Mouse (Mus musculus): ENCODE data around the gene Fbxl14. TPM values are rescaled to one million over a fixed set of nuclear protein-coding genes. Genes with fewer than 3 reads are reported as not detected.

Gene Fbxl14
- polyA plus RNA-seq, 1 experiment from 2014 or later = 5.3 TPM

DNA sequence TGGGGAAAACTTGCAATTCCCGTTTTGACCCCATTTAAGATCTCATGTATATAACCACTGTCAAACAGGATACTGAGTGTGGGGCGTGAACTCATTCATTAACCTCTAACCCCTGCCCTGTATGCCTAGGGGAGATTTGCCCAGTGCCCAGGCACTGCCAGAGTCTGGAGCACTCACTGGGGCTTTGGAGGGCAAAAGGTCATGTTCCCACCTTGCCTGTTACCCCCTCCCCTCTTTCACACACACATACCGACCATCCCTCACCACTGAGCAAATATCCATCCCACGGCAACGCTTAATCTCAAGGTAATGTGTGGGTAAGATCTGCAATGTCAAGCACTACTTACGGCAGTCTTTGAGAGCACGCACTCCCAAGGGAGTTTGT lies 13.2 kb downstream of the Fbxl14 start:
- no peak overlapping the region for H3K4me3 ChIP-seq (ENCODE audit: low read depth, low read length)
- H3K27ac ChIP-seq (ENCODE audit: low read length) = no peak overlapping the region
- no peak overlapping the region for H3K9ac ChIP-seq (replicated peaks; ENCODE audit: low read depth, low read length)
- no peak for ATAC-seq (ENCODE audit: insufficient number of reproducible peaks, insufficient read depth, low FRiP score, low read depth)
- 29% methylated on average over 7 of the region's 7 CpGs for WGBS
- peaks cover 7% of the 10 kb centered on the region; the same call in 1 of the 2 replicates for H3K4me1 ChIP-seq (ENCODE audit: control insufficient read depth, insufficient read depth, low read length)
- H3K4me2 ChIP-seq (replicated peaks; ENCODE audit: low read depth, low read length) = no peak overlapping the region
- no peaks in the 10 kb centered on the region for H3K36me3 ChIP-seq (ENCODE audit: control insufficient read depth, insufficient read depth, low read length)
- no peaks in the 10 kb centered on the region for H3K27me3 ChIP-seq (ENCODE audit: control insufficient read depth, insufficient read depth, low read length)
- H3K9me3 ChIP-seq (ENCODE audit: control insufficient read depth, low read depth, low read length) = no peaks in the 10 kb centered on the region

- no peak for ATAC-seq (ENCODE audit: insufficient number of reproducible peaks, insufficient read depth, low FRiP score, low read depth)
- no peak overlapping the region for H3K9ac ChIP-seq (replicated peaks; ENCODE audit: low read depth, low read length)
- 15% methylated on average over 5 of the region's 5 CpGs for WGBS
- no peaks in the 10 kb centered on the region for H3K36me3 ChIP-seq (ENCODE audit: control insufficient read depth, insufficient read depth, low read length)
- H3K9me3 ChIP-seq (ENCODE audit: control insufficient read depth, low read depth, low read length) = no peaks in the 10 kb centered on the region
- no peak overlapping the region for H3K27ac ChIP-seq (ENCODE audit: low read length)
- no peaks in the 10 kb centered on the region for H3K27me3 ChIP-seq (ENCODE audit: control insufficient read depth, insufficient read depth, low read length)
- H3K4me1 ChIP-seq (ENCODE audit: control insufficient read depth, insufficient read depth, low read length) = peaks cover 6% of the 10 kb centered on the region; the same call in 1 of the 2 replicates
- no peak overlapping the region for H3K4me2 ChIP-seq (replicated peaks; ENCODE audit: low read depth, low read length)
- no peak overlapping the region for H3K4me3 ChIP-seq (ENCODE audit: low read depth, low read length)
Observed at GRCm38 (mm10) chr6:119499271-119499670, 19.8 kb downstream of the Fbxl14 start.

DNA sequence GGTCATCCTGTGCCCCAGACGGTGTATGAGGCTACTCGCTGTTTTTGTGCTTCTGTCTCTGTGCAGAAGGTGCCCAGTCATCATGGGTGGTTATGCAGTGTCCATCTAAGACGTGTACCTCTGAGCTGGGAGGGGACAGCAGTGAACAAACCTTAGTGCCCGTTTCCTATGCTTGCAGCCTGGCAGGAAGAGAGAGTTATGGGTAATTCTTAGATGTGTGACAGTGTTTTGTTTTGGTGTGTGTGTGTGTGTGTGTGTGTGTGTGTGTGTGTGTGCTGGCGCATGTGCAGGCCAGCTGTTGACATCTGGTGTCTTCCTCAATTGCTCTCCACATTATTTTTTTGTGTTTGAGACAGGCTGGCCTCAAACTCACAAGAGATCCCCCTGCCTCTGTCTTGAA lies 20.6 kb downstream of the Fbxl14 start:
- Histone ChIP-seq H3K4me2 (replicated peaks; ENCODE audit: low read depth, low read length) (no peak overlapping the region), H3K4me3 (ENCODE audit: low read depth, low read length) (no peak overlapping the region), H3K9me3 (ENCODE audit: control insufficient read depth, low read depth, low read length) (no peaks in the 10 kb centered on the region), H3K27ac (ENCODE audit: low read length) (no peak overlapping the region), H3K27me3 (ENCODE audit: control insufficient read depth, insufficient read depth, low read length) (no peaks in the 10 kb centered on the region), H3K4me1 (ENCODE audit: control insufficient read depth, insufficient read depth, low read length) (peaks cover 6% of the 10 kb centered on the region; the same call in 1 of the 2 replicates), H3K9ac (replicated peaks; ENCODE audit: low read depth, low read length) (no peak overlapping the region), H3K36me3 (ENCODE audit: control insufficient read depth, insufficient read depth, low read length) (no peaks in the 10 kb centered on the region)
- ATAC-seq (ENCODE audit: insufficient number of reproducible peaks, insufficient read depth, low FRiP score, low read depth) = no peak
- WGBS = 60% methylated on average over 5 of the region's 5 CpGs

DNA sequence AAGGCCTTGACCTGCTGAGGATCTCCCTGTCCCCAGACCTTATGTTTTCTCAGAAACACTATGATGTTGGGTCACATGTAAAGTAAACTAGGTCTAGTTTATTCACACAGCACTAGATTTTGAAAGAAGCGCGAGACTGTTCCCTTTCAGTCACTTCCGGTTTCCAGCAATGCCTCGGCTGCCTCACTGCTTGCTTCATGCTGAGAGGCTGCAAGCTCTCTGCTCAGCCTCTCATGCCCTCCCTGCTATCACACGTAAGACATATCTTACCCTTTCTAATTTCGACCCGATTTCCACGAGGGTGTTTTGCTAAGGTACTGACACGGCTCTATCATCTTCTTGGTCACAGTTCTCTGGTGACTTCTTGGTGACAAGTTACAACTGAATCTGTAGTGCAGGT lies 22.6 kb downstream of the Fbxl14 start:
- Histone ChIP-seq H3K27ac (ENCODE audit: low read length) (no peak overlapping the region), H3K4me1 (ENCODE audit: control insufficient read depth, insufficient read depth, low read length) (peaks cover 6% of the 10 kb centered on the region; the same call in 1 of the 2 replicates), H3K9ac (replicated peaks; ENCODE audit: low read depth, low read length) (no peak overlapping the region), H3K36me3 (ENCODE audit: control insufficient read depth, insufficient read depth, low read length) (no peaks in the 10 kb centered on the region), H3K27me3 (ENCODE audit: control insufficient read depth, insufficient read depth, low read length) (no peaks in the 10 kb centered on the region), H3K4me3 (ENCODE audit: low read depth, low read length) (no peak overlapping the region), H3K9me3 (ENCODE audit: control insufficient read depth, low read depth, low read length) (no peaks in the 10 kb centered on the region), H3K4me2 (replicated peaks; ENCODE audit: low read depth, low read length) (no peak overlapping the region)
- 62% methylated on average over 9 of the region's 9 CpGs for WGBS
- no peak for ATAC-seq (ENCODE audit: insufficient number of reproducible peaks, insufficient read depth, low FRiP score, low read depth)

DNA sequence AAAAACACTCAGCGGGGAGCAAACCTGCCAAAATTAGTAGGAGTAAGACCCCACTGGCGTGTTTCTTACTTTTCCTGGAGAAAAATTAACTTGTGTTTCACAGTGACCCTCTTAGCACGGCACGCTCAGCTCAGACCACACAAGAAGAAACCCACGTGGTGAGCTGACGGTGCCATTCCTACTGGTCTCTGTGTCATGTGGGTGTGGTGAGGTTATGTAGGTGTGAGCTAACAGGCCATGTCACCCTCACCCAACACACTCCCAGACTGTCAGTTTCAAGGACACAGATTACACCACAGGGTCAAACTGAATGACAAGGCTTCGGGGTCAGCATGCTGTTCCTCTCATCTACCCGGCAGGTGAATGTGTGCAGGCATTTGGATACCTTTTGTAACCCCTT lies 25.3 kb downstream of the Fbxl14 start:
- Histone ChIP-seq H3K9me3 (ENCODE audit: control insufficient read depth, low read depth, low read length) (no peaks in the 10 kb centered on the region), H3K9ac (replicated peaks; ENCODE audit: low read depth, low read length) (no peak overlapping the region), H3K4me1 (ENCODE audit: control insufficient read depth, insufficient read depth, low read length) (0 out of 2 replicates have a peak, but pooled peaks cover 2% of the 10 kb centered on the region), H3K4me2 (replicated peaks; ENCODE audit: low read depth, low read length) (no peak overlapping the region), H3K4me3 (ENCODE audit: low read depth, low read length) (no peak overlapping the region), H3K36me3 (ENCODE audit: control insufficient read depth, insufficient read depth, low read length) (no peaks in the 10 kb centered on the region), H3K27me3 (ENCODE audit: control insufficient read depth, insufficient read depth, low read length) (no peaks in the 10 kb centered on the region), H3K27ac (ENCODE audit: low read length) (no peak overlapping the region)
- ATAC-seq (ENCODE audit: insufficient number of reproducible peaks, insufficient read depth, low FRiP score, low read depth) = no peak
- 69% methylated on average over 8 of the region's 8 CpGs for WGBS

GRCm38 (mm10) chr6:119505525-119506225 lies 26.2 kb downstream of the Fbxl14 start:
- Histone ChIP-seq H3K4me1 (ENCODE audit: control insufficient read depth, insufficient read depth, low read length) (no peaks in the 10 kb centered on the region), H3K36me3 (ENCODE audit: control insufficient read depth, insufficient read depth, low read length) (no peaks in the 10 kb centered on the region), H3K4me3 (ENCODE audit: low read depth, low read length) (no peak overlapping the region), H3K9me3 (ENCODE audit: control insufficient read depth, low read depth, low read length) (no peaks in the 10 kb centered on the region), H3K27ac (ENCODE audit: low read length) (no peak overlapping the region), H3K4me2 (replicated peaks; ENCODE audit: low read depth, low read length) (no peak overlapping the region), H3K27me3 (ENCODE audit: control insufficient read depth, insufficient read depth, low read length) (no peaks in the 10 kb centered on the region), H3K9ac (replicated peaks; ENCODE audit: low read depth, low read length) (no peak overlapping the region)
- 66% methylated on average over 9 of the region's 9 CpGs for WGBS
- no peak for ATAC-seq (ENCODE audit: insufficient number of reproducible peaks, insufficient read depth, low FRiP score, low read depth)

DNA sequence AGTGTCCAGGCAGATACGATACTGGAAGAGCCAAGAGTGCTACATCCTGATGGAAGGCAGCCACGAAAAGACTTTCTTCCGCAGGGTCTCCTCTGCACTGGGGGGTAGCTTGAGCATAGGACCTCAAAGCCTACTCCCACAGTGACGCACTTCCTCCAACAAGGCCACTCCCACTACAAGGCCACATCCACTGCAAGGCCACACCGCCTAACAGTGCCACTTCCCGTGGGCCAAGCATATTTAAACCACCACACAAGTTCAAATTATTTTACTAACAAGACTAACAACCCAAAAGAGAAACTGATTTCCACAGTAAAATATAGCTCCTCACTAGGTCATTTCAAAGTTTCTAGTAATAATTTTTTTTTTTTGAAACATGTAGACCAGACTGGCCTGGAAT lies 28.8 kb downstream of the Fbxl14 start:
- H3K9ac ChIP-seq (replicated peaks; ENCODE audit: low read depth, low read length) = no peak overlapping the region
- H3K27me3 ChIP-seq (ENCODE audit: control insufficient read depth, insufficient read depth, low read length) = no peaks in the 10 kb centered on the region
- H3K27ac ChIP-seq (ENCODE audit: low read length) = no peak overlapping the region
- no peaks in the 10 kb centered on the region for H3K9me3 ChIP-seq (ENCODE audit: control insufficient read depth, low read depth, low read length)
- no peak for ATAC-seq (ENCODE audit: insufficient number of reproducible peaks, insufficient read depth, low FRiP score, low read depth)
- H3K4me1 ChIP-seq (ENCODE audit: control insufficient read depth, insufficient read depth, low read length) = no peaks in the 10 kb centered on the region
- 95% methylated on average over 6 of the region's 6 CpGs for WGBS
- H3K4me3 ChIP-seq (ENCODE audit: low read depth, low read length) = no peak overlapping the region
- H3K4me2 ChIP-seq (replicated peaks; ENCODE audit: low read depth, low read length) = no peak overlapping the region
- no peaks in the 10 kb centered on the region for H3K36me3 ChIP-seq (ENCODE audit: control insufficient read depth, insufficient read depth, low read length)

DNA sequence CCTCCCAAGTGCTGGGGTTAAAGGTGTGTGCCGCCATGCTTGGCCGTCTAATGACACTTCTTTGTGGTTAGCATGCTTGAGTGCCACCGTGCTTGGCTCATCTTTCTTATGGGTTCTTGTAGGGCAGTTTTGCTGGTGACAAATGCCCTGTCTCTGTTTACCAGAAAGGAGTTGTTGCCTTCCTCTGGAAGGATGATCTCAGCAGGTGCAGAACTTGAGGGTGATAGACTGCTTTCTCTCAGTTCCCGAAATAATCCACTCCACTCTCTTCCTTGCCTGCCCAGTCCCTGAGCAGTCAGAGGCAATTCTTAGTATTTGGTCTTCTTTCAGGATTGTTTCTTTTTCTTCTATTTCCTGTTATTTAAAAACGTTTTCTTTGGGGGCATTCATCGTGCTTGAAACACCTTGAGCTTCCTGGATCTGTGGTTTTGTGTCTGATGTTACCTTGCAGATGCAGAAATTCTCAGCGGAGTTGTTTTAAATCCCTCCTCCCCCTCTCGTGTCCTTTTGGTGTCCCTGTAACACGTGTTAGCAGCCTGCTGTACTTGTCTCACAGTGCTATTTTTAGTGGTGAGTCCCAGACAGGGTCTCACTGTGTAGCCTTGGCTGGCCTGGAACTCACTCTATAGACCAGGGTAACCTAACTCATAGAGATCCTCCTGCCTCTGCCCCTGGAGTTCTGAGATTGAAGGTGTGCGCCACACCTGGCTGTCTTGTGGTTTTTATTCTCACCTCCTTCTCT lies 29.3 kb downstream of the Fbxl14 start:
- Histone ChIP-seq H3K27ac (ENCODE audit: low read length) (no peak overlapping the region), H3K4me2 (replicated peaks; ENCODE audit: low read depth, low read length) (no peak overlapping the region), H3K27me3 (ENCODE audit: control insufficient read depth, insufficient read depth, low read length) (no peaks in the 10 kb centered on the region), H3K36me3 (ENCODE audit: control insufficient read depth, insufficient read depth, low read length) (no peaks in the 10 kb centered on the region), H3K9me3 (ENCODE audit: control insufficient read depth, low read depth, low read length) (no peaks in the 10 kb centered on the region), H3K4me3 (ENCODE audit: low read depth, low read length) (no peak overlapping the region), H3K4me1 (ENCODE audit: control insufficient read depth, insufficient read depth, low read length) (no peaks in the 10 kb centered on the region), H3K9ac (replicated peaks; ENCODE audit: low read depth, low read length) (no peak overlapping the region)
- WGBS = 86% methylated on average over 10 of the region's 10 CpGs
- no peak for ATAC-seq (ENCODE audit: insufficient number of reproducible peaks, insufficient read depth, low FRiP score, low read depth)

Measured in stomach, embryonic 14.5 days (tissue).